Mouse (Mus musculus) forebrain, embryonic 15.5 days (tissue): Measurements from ENCODE around the gene Otub2. TPM values are rescaled to one million over a fixed set of nuclear protein-coding genes. Genes with fewer than 3 reads are reported as not detected.
A peak's percentile ranks its signal among the peaks of the same experiment; 100 is the strongest.

Experiments used
- ATAC-seq: fragments of 200-750 bp; cut with Nextera tagmentation; replicated peaks from 2 replicates; pipeline ENCODE4 v1.8.0; 2017; ENCODE audit warnings: mild to moderate bottlenecking, moderate TSS enrichment, moderate library complexity
- H3K27ac ChIP-seq: fragments of 300-500 bp; sonication (generic); replicated peaks from 2 replicates; pipeline ENCODE4 v1.5.1; 2015; ENCODE audit warnings: mild to moderate bottlenecking, inconsistent platforms
- H3K27me3 ChIP-seq: fragments of 300-500 bp; sonication (generic); 2 replicates; pipeline ENCODE4 v1.6.1; 2015; ENCODE audit warnings: inconsistent platforms
- H3K36me3 ChIP-seq: fragments of 300-500 bp; sonication (generic); 2 replicates; pipeline ENCODE4 v1.6.1; 2015; ENCODE audit warnings: mild to moderate bottlenecking, inconsistent platforms
- H3K4me1 ChIP-seq: fragments of 300-500 bp; sonication (generic); 2 replicates; pipeline ENCODE4 v1.6.1; 2015; ENCODE audit warnings: inconsistent platforms
- H3K4me2 ChIP-seq: fragments of 300-500 bp; sonication (generic); replicated peaks from 2 replicates; pipeline ENCODE4 v1.6.1; 2015; ENCODE audit warnings: mild to moderate bottlenecking, inconsistent platforms
- H3K4me3 ChIP-seq: fragments of 300-500 bp; sonication (generic); 2 replicates; pipeline ENCODE4 v1.5.1; 2015; ENCODE audit warnings: mild to moderate bottlenecking, inconsistent platforms
- H3K9ac ChIP-seq: fragments of 300-500 bp; sonication (generic); replicated peaks from 2 replicates; pipeline ENCODE4 v1.6.1; 2015; ENCODE audit warnings: mild to moderate bottlenecking, inconsistent platforms
- H3K9me3 ChIP-seq: fragments of 300-500 bp; sonication (generic); 2 replicates; pipeline ENCODE4 v1.6.1; 2016; ENCODE audit warnings: inconsistent platforms
- WGBS: fragments of 180-500 bp; shearing (Covaris S2); methylation state at CpG from one replicate; pipeline ENCODE4 v1.1.7; 2015; ENCODE audit warnings: mixed read lengths; 5-methylcytosine and 5-hydroxymethylcytosine counted together
- polyA plus RNA-seq: library from polyadenylated mRNA; unstranded; fragments of >200 nt; fragmentation: Nextera tagmentation; extraction: Ambion mirVana; gene quantifications from 2 replicates; pipeline ENCODE4 v1.2.1, GENCODE M21; 2015

Otub2 gene
- polyA plus RNA-seq, 1 experiment from 2014 or later, result 21.9 TPM

DNA sequence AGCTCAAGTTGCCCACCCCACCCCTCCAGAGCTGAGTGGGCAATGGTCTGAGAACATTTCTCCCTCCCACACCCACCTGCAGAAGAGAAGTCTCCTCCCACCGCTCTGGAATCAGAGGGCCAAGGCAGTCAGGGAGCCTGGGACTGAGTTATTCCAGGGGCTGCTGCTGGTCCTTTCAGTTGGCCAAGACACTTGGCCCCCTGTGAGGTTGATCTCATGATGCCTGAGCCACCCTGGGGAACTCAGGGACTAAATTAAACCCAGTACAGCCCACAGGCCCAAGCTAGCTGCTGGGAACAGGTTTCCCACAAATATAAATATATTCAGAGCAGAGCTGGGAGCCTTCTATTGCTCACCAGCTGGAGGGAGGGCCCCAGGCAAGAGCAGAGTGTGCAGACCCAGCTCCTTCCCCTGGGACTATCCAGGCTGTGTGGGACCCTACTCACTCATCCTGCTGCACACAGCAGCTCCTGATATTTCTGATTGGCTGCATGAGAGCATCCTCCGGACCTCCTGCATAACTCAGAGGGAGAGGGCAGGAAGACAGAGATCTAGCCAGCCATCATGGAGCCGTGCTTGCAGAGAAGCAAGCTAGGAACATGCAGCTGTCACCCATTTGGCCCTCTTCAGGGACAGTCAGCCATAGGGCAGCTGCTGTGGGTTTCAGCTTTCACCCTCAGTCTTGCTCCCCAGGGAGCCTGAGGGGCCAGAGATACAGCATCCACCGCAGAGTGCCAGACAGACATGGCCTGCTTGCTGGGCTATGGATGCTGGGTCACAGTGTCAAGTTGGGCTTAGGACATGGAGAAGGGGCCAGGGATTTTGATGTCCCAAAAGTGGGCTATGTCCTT, 29.3 kb upstream of the Otub2 start:
- Histone ChIP-seq H3K9me3 (no peaks in the 10 kb centered on the region), H3K4me1 (no peaks in the 10 kb centered on the region), H3K9ac (no peak overlapping the region), H3K27ac (no peak overlapping the region), H3K4me2 (no peak overlapping the region), H3K27me3 (no peaks in the 10 kb centered on the region), H3K36me3 (no peaks in the 10 kb centered on the region), H3K4me3 (no peak overlapping the region)
- WGBS, result 69% methylated on average over 4 of the region's 4 CpGs
- no peak for ATAC-seq

DNA sequence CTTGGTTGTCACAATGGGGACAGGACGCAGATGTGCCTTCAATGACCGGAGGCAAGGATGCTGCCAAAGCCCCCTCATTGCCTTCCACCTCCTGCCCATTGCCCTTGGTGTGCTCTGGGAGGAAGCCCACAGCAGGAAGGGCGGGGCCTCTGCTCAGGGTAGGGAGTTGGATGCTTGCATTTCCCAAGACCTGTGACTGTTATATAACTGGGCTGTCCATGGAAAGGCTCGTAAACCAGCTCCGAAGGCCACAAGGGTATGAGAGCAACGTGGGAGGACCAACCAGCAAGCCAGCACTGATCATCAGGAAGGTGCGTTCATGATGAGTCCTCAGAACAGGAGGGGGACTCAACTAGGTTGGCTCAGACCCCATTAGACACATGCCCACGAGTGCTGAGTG, 27.7 kb upstream of the Otub2 start:
- ATAC-seq, result no peak
- H3K27ac ChIP-seq, result no peak overlapping the region
- H3K4me3 ChIP-seq, result no peak overlapping the region
- no peak overlapping the region for H3K4me2 ChIP-seq
- 79% methylated on average over 8 of the region's 8 CpGs for WGBS
- H3K9me3 ChIP-seq, result no peaks in the 10 kb centered on the region
- no peaks in the 10 kb centered on the region for H3K27me3 ChIP-seq
- no peaks in the 10 kb centered on the region for H3K4me1 ChIP-seq
- H3K36me3 ChIP-seq, result no peaks in the 10 kb centered on the region
- H3K9ac ChIP-seq, result no peak overlapping the region

GRCm38 (mm10) chr12:103361539-103362307, 26.8 kb upstream of the Otub2 start:
- Histone ChIP-seq H3K27me3 (no peaks in the 10 kb centered on the region), H3K36me3 (no peaks in the 10 kb centered on the region), H3K9ac (no peak overlapping the region), H3K27ac (no peak overlapping the region), H3K4me2 (no peak overlapping the region), H3K4me3 (no peak overlapping the region), H3K4me1 (no peaks in the 10 kb centered on the region), H3K9me3 (no peaks in the 10 kb centered on the region)
- WGBS, result 88% methylated on average over 17 of the region's 17 CpGs
- no peak for ATAC-seq

DNA sequence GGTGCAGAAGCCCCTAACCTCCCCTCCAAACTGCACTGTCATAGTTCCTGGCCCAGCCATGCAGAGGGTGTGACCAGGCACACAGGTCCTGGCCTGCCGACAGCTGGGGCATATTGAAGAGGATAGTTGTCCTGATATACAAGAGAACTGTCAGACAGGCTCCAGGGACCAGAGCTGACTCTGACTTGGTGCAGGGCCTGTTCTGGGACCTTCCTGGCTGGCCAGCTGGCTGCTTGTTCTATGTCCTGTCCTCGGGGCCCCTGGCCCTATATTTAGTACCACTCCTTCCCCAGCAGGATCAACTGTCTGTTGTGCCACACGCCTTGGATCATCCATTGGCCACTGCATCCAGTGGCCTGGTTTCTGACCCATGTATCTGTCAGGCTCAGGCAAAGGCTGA, 26.1 kb upstream of the Otub2 start:
- Histone ChIP-seq H3K27ac (no peak overlapping the region), H3K4me2 (no peak overlapping the region), H3K9me3 (no peaks in the 10 kb centered on the region), H3K4me1 (no peaks in the 10 kb centered on the region), H3K36me3 (no peaks in the 10 kb centered on the region), H3K9ac (no peak overlapping the region), H3K27me3 (no peaks in the 10 kb centered on the region), H3K4me3 (no peak overlapping the region)
- ATAC-seq, result no peak
- 81% methylated on average over 3 of the region's 3 CpGs for whole genome bisulfite sequencing

DNA sequence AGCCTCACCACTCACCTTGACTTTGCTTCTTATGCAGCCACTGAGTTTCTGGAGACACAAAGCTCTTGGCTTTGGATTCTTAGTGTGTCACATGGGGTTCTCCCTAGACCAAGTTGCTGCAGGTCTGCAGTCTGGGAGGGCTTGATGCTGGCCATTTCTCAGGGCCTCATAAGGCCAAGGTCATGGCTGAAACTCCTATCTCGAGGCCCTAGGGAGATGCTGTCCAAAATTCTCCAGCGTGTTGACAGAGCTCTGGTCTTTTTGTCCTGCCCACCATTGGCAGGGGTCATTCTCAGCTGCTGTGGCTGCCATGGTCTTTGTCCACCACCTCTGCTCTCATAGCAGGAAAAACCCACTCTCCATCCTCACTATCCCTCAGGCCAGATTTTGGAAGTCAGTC, 21.3 kb upstream of the Otub2 start:
- H3K4me1 ChIP-seq, result peaks cover 4% of the 10 kb centered on the region; the same call in 1 of the 2 replicates
- ATAC-seq, result no peak
- no peaks in the 10 kb centered on the region for H3K27me3 ChIP-seq
- no peak overlapping the region for H3K4me2 ChIP-seq
- H3K4me3 ChIP-seq, result no peak overlapping the region
- no peaks in the 10 kb centered on the region for H3K9me3 ChIP-seq
- H3K36me3 ChIP-seq, result no peaks in the 10 kb centered on the region
- no peak overlapping the region for H3K9ac ChIP-seq
- WGBS, result 80% methylated on average over 2 of the region's 2 CpGs
- no peak overlapping the region for H3K27ac ChIP-seq

DNA sequence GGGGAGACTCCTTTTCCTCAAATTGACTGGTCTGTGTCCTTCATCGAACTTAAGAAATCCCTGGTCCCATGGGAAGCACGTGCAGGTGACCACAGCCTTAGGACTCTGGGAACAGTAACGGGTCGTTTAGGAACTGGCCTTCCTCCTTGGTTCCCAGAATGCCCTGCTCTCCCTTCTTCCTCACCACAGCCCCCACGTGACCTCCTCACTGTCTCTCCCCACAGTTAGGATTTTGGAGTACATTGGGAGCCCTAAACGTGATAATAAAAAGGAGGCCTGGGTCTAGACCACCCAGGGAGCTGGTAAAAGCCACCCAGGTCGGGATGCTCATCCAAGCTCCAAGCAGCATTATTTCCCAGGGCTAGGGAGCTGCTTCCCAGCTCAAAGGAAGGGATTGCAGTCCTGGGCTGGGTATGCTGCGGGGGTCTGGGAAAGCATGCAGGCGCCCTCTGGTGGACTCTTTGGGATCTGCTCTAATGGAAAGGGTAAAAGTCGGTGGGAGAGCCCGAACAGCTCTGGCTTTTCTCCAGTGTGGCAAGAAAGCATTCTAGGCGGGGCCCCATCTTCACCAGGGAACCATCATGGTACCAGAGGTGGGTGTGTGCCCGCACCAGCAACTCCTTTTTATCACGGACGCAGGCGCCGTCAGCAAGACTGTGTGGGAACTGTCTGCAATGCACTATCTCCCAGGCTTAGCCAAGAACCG, 20.7 kb upstream of the Otub2 start:
- 17% methylated on average over 18 of the region's 18 CpGs for WGBS
- peak overlapping the region; percentile 30; the same call in 1 of the 2 replicates for H3K4me2 ChIP-seq
- H3K4me3 ChIP-seq, result no peak overlapping the region
- H3K27me3 ChIP-seq, result no peaks in the 10 kb centered on the region
- H3K9me3 ChIP-seq, result no peaks in the 10 kb centered on the region
- H3K27ac ChIP-seq, result no peak overlapping the region
- ATAC-seq, result peak; percentile 77
- H3K9ac ChIP-seq, result peak overlapping the region; percentile 26; the same call in 1 of the 2 replicates
- peaks cover 4% of the 10 kb centered on the region; the same call in 1 of the 2 replicates for H3K4me1 ChIP-seq
- no peaks in the 10 kb centered on the region for H3K36me3 ChIP-seq

GRCm38 (mm10) chr12:103368326-103368669, 20.2 kb upstream of the Otub2 start:
- Histone ChIP-seq H3K9me3 (no peaks in the 10 kb centered on the region), H3K4me3 (no peak overlapping the region), H3K36me3 (no peaks in the 10 kb centered on the region), H3K4me1 (peaks cover 4% of the 10 kb centered on the region; the same call in 1 of the 2 replicates), H3K4me2 (peak overlapping the region; percentile 30; the same call in 1 of the 2 replicates), H3K27ac (no peak overlapping the region), H3K9ac (no peak overlapping the region), H3K27me3 (no peaks in the 10 kb centered on the region)
- ATAC-seq, result peak; percentile 39
- 79% methylated on average over 7 of the region's 7 CpGs for WGBS

DNA sequence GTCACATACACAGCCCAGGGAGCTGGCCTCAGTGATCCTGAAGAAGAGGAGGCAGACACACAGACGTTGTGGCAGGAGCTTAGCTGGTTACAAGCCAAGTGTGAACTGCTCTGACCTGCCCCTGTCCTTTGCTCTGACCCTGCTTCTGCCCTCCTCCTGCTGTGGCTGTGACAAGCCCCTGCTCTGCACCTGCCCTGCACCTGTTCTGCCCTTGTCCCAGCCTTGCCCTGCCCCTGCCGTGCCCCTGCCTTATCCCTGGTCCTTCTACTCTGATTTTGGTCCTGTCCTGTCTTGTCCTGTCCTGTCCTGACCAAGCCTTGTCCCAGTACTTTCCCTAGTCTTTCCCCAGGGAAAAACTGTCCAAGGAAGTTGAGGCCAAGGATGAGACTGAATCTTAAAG, 19.7 kb upstream of the Otub2 start:
- Histone ChIP-seq H3K9ac (no peak overlapping the region), H3K36me3 (no peaks in the 10 kb centered on the region), H3K4me2 (no peak overlapping the region), H3K4me3 (no peak overlapping the region), H3K4me1 (peaks cover 4% of the 10 kb centered on the region; the same call in 1 of the 2 replicates), H3K27ac (no peak overlapping the region), H3K27me3 (no peaks in the 10 kb centered on the region), H3K9me3 (no peaks in the 10 kb centered on the region)
- WGBS, result 78% methylated on average over 2 of the region's 2 CpGs
- ATAC-seq, result no peak

DNA sequence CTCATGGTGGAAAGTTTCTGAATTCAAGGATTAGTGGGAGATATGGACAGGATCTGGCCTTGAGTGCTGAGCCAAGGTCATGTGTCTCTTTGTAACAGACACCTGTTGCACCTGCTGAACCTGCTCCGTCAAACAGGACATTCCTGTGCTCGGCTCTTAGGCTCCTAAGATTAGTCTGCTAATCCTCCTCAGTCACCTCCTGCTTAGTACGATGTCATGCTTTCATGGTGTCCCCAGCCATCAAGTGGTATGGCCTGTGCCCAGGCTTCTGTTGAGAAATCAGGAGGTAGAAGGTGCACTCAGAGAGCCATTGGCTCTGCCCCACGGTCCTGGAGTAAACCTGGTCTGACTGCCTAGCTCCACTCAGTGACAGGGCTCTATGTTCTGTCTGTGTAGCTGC, 17.6 kb upstream of the Otub2 start:
- WGBS, result 84% methylated on average over 4 of the region's 4 CpGs
- no peak overlapping the region for H3K4me3 ChIP-seq

DNA sequence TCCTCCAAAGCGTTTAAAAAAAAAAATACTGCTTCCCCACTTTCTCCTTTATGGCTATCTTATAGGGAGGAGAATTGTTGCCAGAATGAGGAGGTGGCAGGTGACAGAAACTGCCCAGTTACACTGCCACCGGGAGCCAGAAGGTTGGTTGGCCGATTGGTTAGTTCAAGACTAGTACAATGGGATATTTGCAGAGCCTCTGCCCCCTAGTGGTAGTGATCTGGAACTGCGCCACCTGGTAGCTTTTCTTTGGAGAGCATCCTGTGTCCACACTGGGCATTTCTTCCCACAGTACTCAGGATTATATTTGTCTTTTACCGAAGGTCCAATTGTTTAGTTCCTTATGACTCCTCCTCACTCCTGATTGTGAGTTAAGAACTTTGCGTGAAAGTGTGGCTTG, 16.8 kb upstream of the Otub2 start:
- H3K4me3 ChIP-seq, result no peak overlapping the region
- 29% methylated on average over 6 of the region's 6 CpGs for WGBS
- H3K9me3 ChIP-seq, result no peaks in the 10 kb centered on the region
- no peak overlapping the region for H3K9ac ChIP-seq
- no peak for ATAC-seq
- no peak overlapping the region for H3K27ac ChIP-seq
- H3K27me3 ChIP-seq, result no peaks in the 10 kb centered on the region
- H3K4me2 ChIP-seq, result no peak overlapping the region
- peaks cover 12% of the 10 kb centered on the region for H3K4me1 ChIP-seq
- H3K36me3 ChIP-seq, result no peaks in the 10 kb centered on the region

More for the DNA sequence above, 17.6 kb upstream of the Otub2 start:
- Histone ChIP-seq H3K27me3 (no peaks in the 10 kb centered on the region), H3K9ac (no peak overlapping the region), H3K27ac (no peak overlapping the region), H3K4me2 (no peak overlapping the region), H3K9me3 (no peaks in the 10 kb centered on the region), H3K4me1 (peaks cover 5% of the 10 kb centered on the region; the same call in 1 of the 2 replicates), H3K36me3 (no peaks in the 10 kb centered on the region)
- no peak for ATAC-seq

GRCm38 (mm10) chr12:103373530-103374236, 14.8 kb upstream of the Otub2 start:
- H3K4me3 ChIP-seq, result no peak overlapping the region
- peaks cover 12% of the 10 kb centered on the region for H3K4me1 ChIP-seq
- no peak overlapping the region for H3K27ac ChIP-seq
- 78% methylated on average over 8 of the region's 8 CpGs for WGBS
- H3K4me2 ChIP-seq, result no peak overlapping the region
- H3K27me3 ChIP-seq, result no peaks in the 10 kb centered on the region
- H3K9me3 ChIP-seq, result no peaks in the 10 kb centered on the region
- no peaks in the 10 kb centered on the region for H3K36me3 ChIP-seq
- no peak for ATAC-seq
- H3K9ac ChIP-seq, result no peak overlapping the region
